Mouse (Mus musculus) testis, adult 2 months (tissue): ENCODE data around the gene Olfr976. TPM values are rescaled to one million over a fixed set of nuclear protein-coding genes. Genes with fewer than 3 reads are reported as not detected.

ENCODE experiments used
- H3K27ac ChIP-seq: fragments of 200-500 bp; 2 replicates; pipeline ENCODE4 v1.5.1; 2012; ENCODE audit warnings: low read depth, low read length; ENCODE audit not compliant: control insufficient read depth, insufficient read depth
- H3K27me3 ChIP-seq: fragments of 200-500 bp; 2 replicates; pipeline ENCODE4 v1.6.1; 2012; ENCODE audit warnings: mild to moderate bottlenecking, low read length, moderate library complexity; ENCODE audit not compliant: control insufficient read depth, insufficient read depth
- H3K36me3 ChIP-seq: fragments of 200-500 bp; 2 replicates; pipeline ENCODE4 v1.6.1; 2012; ENCODE audit warnings: mild to moderate bottlenecking, low read length; ENCODE audit not compliant: control insufficient read depth, insufficient read depth
- H3K4me1 ChIP-seq: fragments of 200-500 bp; 2 replicates; pipeline ENCODE4 v1.6.1; 2012; ENCODE audit warnings: low read length; ENCODE audit not compliant: control insufficient read depth, insufficient read depth
- H3K4me3 ChIP-seq: fragments of 200-500 bp; 2 replicates; pipeline ENCODE4 v1.5.1; 2012; ENCODE audit warnings: low read depth, mild to moderate bottlenecking, low read length, moderate library complexity, mixed read lengths; ENCODE audit not compliant: control insufficient read depth
- CTCF ChIP-seq: fragments of 200-500 bp; IDR thresholded peaks from 2 replicates; pipeline ENCODE4 v1.5.1; 2012; ENCODE audit warnings: low read depth, mild to moderate bottlenecking, inconsistent platforms, low read length, moderate library complexity; ENCODE audit not compliant: control insufficient read depth, insufficient read depth, insufficient replicate concordance
- POLR2A ChIP-seq: fragments of 200-500 bp; IDR thresholded peaks from 2 replicates; pipeline ENCODE4 v1.6.1; 2012; ENCODE audit warnings: low read depth, mild to moderate bottlenecking, inconsistent platforms, low read length, moderate library complexity; ENCODE audit not compliant: control insufficient read depth
- polyA plus RNA-seq: library from polyadenylated mRNA; depleted of rRNA; stranded (reverse); fragments of >200 nt; gene quantifications from 2 replicates; pipeline ENCODE4 v1.2.3, GENCODE M21; 2012; rRNA removed

Olfr976 gene
- polyA plus RNA-seq, 1 experiment = 0.57 TPM

DNA sequence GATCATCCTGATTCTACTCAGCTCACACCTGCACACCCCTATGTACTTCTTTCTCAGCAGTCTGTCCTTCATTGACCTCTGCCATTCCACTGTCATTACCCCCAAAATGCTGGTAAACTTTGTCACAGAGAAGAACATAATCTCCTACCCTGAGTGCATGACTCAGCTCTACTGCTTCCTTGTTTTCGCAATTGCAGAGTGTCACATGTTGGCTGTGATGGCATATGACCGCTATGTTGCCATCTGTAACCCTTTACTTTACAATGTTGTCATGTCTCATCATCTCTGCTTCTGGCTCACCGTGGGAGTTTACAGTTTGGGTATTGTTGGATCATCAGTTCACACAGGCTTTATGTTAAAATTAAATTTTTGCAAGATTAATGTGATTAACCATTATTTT, 51.0 kb downstream of the Olfr976 start:
- no peaks in the 10 kb centered on the region for H3K27me3 ChIP-seq
- no peaks in the 10 kb centered on the region for H3K36me3 ChIP-seq
- no peaks in the 10 kb centered on the region for H3K4me1 ChIP-seq
- no peak overlapping the region for H3K27ac ChIP-seq
- TF ChIP-seq CTCF (no peak), POLR2A (no peak)
- no peak overlapping the region for H3K4me3 ChIP-seq

DNA sequence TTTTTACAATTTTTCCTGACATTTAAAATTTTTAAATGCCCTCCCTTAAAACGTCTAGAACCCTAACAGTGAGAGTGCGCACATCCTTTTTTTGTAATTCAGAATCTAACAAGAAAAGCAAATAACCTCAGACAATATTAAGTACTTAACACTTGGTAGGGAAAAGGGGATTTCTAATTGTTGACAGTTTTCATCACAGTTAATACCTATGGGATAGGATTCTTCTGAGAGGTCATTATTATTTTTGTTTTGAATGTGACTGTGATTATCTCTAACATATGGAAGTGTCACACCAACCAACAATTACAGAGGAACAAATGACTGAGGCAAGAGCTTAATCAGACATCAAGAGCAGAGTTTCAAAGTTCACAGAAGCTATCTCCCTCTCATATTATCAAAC, 53.9 kb downstream of the Olfr976 start, which contains the start of gene Olfr229:
Olfr229 (plus strand) TSS at position 301 of the 400 bp plus-strand sequence.
- no peak for TF ChIP-seq POLR2A
- TF ChIP-seq CTCF = no peak
- H3K27ac ChIP-seq = no peak within 1 kb of the TSS
- H3K36me3 ChIP-seq = no peaks in the 10 kb centered on the region
- no peak within 1 kb of the TSS for H3K4me3 ChIP-seq
- no peaks in the 10 kb centered on the region for H3K4me1 ChIP-seq
- no peaks in the 10 kb centered on the region for H3K27me3 ChIP-seq

DNA sequence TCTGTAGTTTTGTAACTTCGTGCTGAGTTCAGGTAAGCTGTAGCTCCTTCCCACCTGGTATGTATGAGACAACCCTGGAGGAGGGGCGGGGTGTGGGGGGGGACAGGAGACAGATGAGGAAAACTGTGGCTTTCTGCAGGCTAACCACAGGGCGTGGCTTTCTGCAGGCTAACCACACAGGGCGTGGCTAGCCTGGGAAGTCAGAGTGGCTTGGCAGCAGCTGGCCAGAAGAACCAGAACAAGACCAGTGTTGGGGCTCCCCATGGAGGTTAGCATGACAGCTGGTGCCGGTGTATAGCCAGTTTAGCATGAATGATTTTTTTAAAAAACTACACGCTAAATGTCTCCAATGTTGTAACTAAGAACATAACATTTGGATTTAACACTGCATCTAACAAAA, 55.8 kb downstream of the Olfr976 start:
- Histone ChIP-seq H3K4me1 (no peaks in the 10 kb centered on the region), H3K36me3 (no peaks in the 10 kb centered on the region), H3K4me3 (no peak overlapping the region), H3K27me3 (no peaks in the 10 kb centered on the region), H3K27ac (no peak overlapping the region)
- TF ChIP-seq POLR2A (no peak), CTCF (no peak)

Other genes with a start within 250 kb of the Olfr976 start
- gene Olfr965, start 249.8 kb downstream of the Olfr976 start, polyA plus RNA-seq = not detected in 2 replicates
- gene Olfr150, start 230.2 kb downstream of the Olfr976 start, polyA plus RNA-seq = not detected in 2 replicates
- not detected in 2 replicates for gene Olfr967, start 214.9 kb downstream of the Olfr976 start, polyA plus RNA-seq
- gene Olfr968, start 177.9 kb downstream of the Olfr976 start, polyA plus RNA-seq = not detected in 2 replicates
- gene Olfr969, start 170.2 kb downstream of the Olfr976 start, polyA plus RNA-seq = not detected in 2 replicates
- not detected in 2 replicates for gene Olfr970, start 152.3 kb downstream of the Olfr976 start, polyA plus RNA-seq
- not detected in 2 replicates for gene Olfr971, start 124.3 kb downstream of the Olfr976 start, polyA plus RNA-seq
- not detected in 2 replicates for gene Olfr972, start 94.7 kb downstream of the Olfr976 start, polyA plus RNA-seq
- gene Olfr229, start 53.8 kb downstream of the Olfr976 start, polyA plus RNA-seq = not detected in 2 replicates
- gene Olfr974, start 23.6 kb downstream of the Olfr976 start, polyA plus RNA-seq = not detected in 2 replicates
- gene Olfr975, start 9.1 kb downstream of the Olfr976 start, polyA plus RNA-seq = 0.79 and 1.0 TPM in 2 replicates
- not detected in 2 replicates for gene Olfr978, start 31.0 kb upstream of the Olfr976 start, polyA plus RNA-seq
- 0.83 and 0.95 TPM in 2 replicates for gene Olfr979, start 42.3 kb upstream of the Olfr976 start, polyA plus RNA-seq
- 0.15 and 0.36 TPM in 2 replicates for gene Olfr980, start 48.4 kb upstream of the Olfr976 start, polyA plus RNA-seq
- 0.11 TPM in 1 of 2 replicates, not detected in the other for gene Olfr981, start 60.3 kb upstream of the Olfr976 start, polyA plus RNA-seq
- gene Olfr982, start 112.7 kb upstream of the Olfr976 start, polyA plus RNA-seq = not detected in 2 replicates
- not detected in 2 replicates for gene Olfr983, start 132.5 kb upstream of the Olfr976 start, polyA plus RNA-seq
- not detected in 2 replicates for gene Olfr984, start 153.1 kb upstream of the Olfr976 start, polyA plus RNA-seq
- not detected in 2 replicates for gene Olfr985, start 169.1 kb upstream of the Olfr976 start, polyA plus RNA-seq
- gene Tmem225, start 187.0 kb upstream of the Olfr976 start, polyA plus RNA-seq = 85.4 and 129 TPM in 2 replicates
- gene Olfr986, start 219.8 kb upstream of the Olfr976 start, polyA plus RNA-seq = not detected in 2 replicates
- gene Zfp202, start 231.2 kb upstream of the Olfr976 start, polyA plus RNA-seq = 3.4 and 3.9 TPM in 2 replicates